Mouse (Mus musculus) heart, adult 2 months (tissue): Measurements from ENCODE around the gene Zfp618.

Experiments
- CTCF ChIP-seq: fragments of 200-600 bp; IDR thresholded peaks from 2 replicates; pipeline ENCODE4 v1.8.1; 2022; ENCODE audit warnings: antibody characterized with exemption, mild to moderate bottlenecking, moderate library complexity
- EP300 ChIP-seq: fragments of 200-500 bp; IDR thresholded peaks from 2 replicates; pipeline ENCODE4 v1.6.1; 2011; ENCODE audit warnings: low read depth, low read length, control low read depth; ENCODE audit not compliant: insufficient read depth

DNA sequence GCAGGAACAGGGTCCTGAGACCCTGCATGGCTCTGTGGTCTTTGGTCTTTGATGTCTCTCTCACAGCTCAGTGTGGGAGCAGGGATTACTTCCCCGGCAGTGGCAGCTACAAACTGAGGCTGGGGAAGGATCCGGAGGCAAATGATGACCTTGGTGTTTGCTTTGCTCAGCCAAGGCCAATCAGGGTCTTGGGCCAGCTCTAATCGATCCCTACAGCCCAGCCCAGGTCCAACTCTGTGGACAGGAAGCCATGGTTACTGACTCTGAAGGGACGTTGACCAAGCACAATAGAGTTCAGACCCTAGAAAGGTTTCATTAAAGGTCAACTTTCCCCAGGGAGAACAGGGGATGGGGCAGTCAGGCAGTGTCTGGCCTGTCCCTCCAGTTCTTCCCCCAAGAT lies 188.7 kb downstream of the Zfp618 start:
- TF ChIP-seq CTCF, result no peak
- TF ChIP-seq EP300, result no peak
